Mouse (Mus musculus) stomach, embryonic 15.5 days (tissue): ENCODE results near the gene Il34. TPM values are rescaled to one million over a fixed set of nuclear protein-coding genes. Genes with fewer than 3 reads are reported as not detected.

Source experiments
- ATAC-seq: fragments of 200-750 bp; cut with Nextera tagmentation; 2 replicates; pipeline ENCODE4 v1.8.0; 2017; ENCODE audit warnings: low read depth, moderate number of reproducible peaks, moderate TSS enrichment; ENCODE audit not compliant: insufficient read depth, low FRiP score
- H3K27ac ChIP-seq: fragments of 300-500 bp; sonication (generic); 2 replicates; pipeline ENCODE4 v1.5.1; 2015; ENCODE audit warnings: mild to moderate bottlenecking, inconsistent platforms
- H3K27me3 ChIP-seq: fragments of 300-500 bp; sonication (generic); replicated peaks from 2 replicates; pipeline ENCODE4 v1.6.1; 2015; ENCODE audit warnings: inconsistent platforms
- H3K36me3 ChIP-seq: fragments of 300-500 bp; sonication (generic); 2 replicates; pipeline ENCODE4 v1.6.1; 2015; ENCODE audit warnings: inconsistent platforms
- H3K4me1 ChIP-seq: fragments of 300-500 bp; sonication (generic); 2 replicates; pipeline ENCODE4 v1.6.1; 2015; ENCODE audit warnings: inconsistent platforms
- H3K4me2 ChIP-seq: fragments of 300-500 bp; sonication (generic); 2 replicates; pipeline ENCODE4 v1.6.1; 2015; ENCODE audit warnings: mild to moderate bottlenecking, inconsistent platforms
- H3K4me3 ChIP-seq: fragments of 300-500 bp; sonication (generic); replicated peaks from 2 replicates; pipeline ENCODE4 v1.5.1; 2015; ENCODE audit warnings: inconsistent platforms
- H3K9ac ChIP-seq: fragments of 300-500 bp; sonication (generic); 2 replicates; pipeline ENCODE4 v1.6.1; 2015; ENCODE audit warnings: inconsistent platforms
- H3K9me3 ChIP-seq: fragments of 300-500 bp; sonication (generic); 2 replicates; pipeline ENCODE4 v1.6.1; 2016; ENCODE audit warnings: inconsistent platforms
- WGBS: fragments of 180-500 bp; shearing (Covaris S2); methylation state at CpG from one replicate; pipeline ENCODE4 v1.1.7; 2015; 5-methylcytosine and 5-hydroxymethylcytosine counted together
- polyA plus RNA-seq: library from polyadenylated mRNA; unstranded; fragments of >200 nt; fragmentation: Nextera tagmentation; extraction: Ambion mirVana; gene quantifications from 2 replicates; pipeline ENCODE4 v1.2.1, GENCODE M21; 2015

Il34 gene
- polyA plus RNA-seq, 1 experiment from 2014 or later, result 3.2 TPM

- Histone ChIP-seq H3K4me2 (no peak overlapping the region), H3K36me3 (peaks cover 39% of the 10 kb centered on the region), H3K9me3 (no peaks in the 10 kb centered on the region), H3K27me3 (no peaks in the 10 kb centered on the region), H3K4me1 (peaks cover 10% of the 10 kb centered on the region), H3K9ac (no peak overlapping the region), H3K4me3 (no peak overlapping the region), H3K27ac (peak overlapping the region; percentile 67)
- 35% methylated on average over 13 of the region's 13 CpGs for WGBS
- ATAC-seq, result no peak; the same call in 1 of the 2 replicates
Measured at GRCm38 (mm10) chr8:110808495-110809472, 3.1 kb upstream of the Il34 start.

DNA sequence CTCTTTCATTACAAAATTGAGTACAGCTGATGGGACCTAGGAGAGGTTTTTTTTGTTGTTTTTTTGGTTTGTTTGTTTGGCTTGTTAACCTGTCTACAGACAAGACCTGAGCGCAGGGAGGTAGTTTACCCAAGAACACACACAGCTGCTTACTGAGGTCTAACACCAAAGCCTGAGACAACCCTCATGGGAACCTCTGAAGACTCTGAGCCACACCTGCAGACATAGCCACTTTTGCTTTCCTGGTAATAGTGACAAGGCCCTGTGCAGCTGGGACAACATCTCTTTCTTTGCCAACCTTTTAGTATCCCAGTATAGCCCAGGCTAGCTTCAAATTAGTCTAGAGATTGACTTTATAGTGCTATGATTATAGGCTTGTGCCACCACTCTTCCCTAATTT, 422 bp upstream of the Il34 start:
- no peaks in the 10 kb centered on the region for H3K9me3 ChIP-seq
- H3K27ac ChIP-seq, result no peak overlapping the region
- peaks cover 10% of the 10 kb centered on the region for H3K4me1 ChIP-seq
- H3K27me3 ChIP-seq, result no peaks in the 10 kb centered on the region
- H3K4me3 ChIP-seq, result no peak overlapping the region
- H3K36me3 ChIP-seq, result peaks cover 13% of the 10 kb centered on the region; the same call in 1 of the 2 replicates
- peak overlapping the region; percentile 23; the same call in 1 of the 2 replicates for H3K4me2 ChIP-seq
- no peak for ATAC-seq
- H3K9ac ChIP-seq, result no peak overlapping the region
- 74% methylated on average over 1 of the region's 1 CpGs for WGBS

DNA sequence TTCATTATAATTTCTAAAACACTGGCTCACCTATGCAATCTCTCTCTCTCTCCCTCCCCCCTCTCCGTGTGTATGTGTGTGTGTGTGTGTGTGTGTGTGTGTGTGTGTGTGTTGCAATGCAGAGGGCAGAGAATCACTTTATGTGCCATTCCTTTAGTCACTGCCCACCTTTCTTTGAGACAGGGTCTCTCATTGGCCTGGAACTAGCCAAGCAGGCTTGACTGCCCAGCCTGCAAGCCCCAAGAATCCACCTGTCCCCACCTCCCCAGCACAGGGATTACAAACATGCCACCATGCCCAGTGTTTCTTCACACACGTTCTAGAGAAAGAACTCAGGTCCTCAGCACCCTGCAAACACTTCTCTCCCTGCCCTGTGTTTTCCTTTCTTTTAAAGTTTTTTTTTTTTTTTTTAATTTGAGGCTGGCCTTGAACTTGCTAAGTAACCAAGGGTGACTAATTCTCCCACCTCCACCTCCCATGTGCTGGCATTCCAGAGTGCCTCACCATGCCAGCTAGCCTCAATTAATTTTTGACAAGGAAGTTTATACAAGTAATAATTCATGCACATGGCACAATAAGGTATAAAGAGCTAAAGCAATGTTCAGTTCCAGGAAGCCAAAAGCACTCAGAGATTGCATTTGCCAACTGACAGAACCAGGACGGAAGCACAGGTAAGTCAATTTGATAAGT, 754 bp downstream of the Il34 start:
- H3K4me2 ChIP-seq, result peak overlapping the region; percentile 23; the same call in 1 of the 2 replicates
- ATAC-seq, result no peak
- peaks cover 6% of the 10 kb centered on the region; the same call in 1 of the 2 replicates for H3K36me3 ChIP-seq
- H3K9ac ChIP-seq, result no peak overlapping the region
- no peak overlapping the region for H3K4me3 ChIP-seq
- peak overlapping the region; percentile 17; the same call in 1 of the 2 replicates for H3K27ac ChIP-seq
- WGBS, result 39% methylated on average over 2 of the region's 3 CpGs
- H3K4me1 ChIP-seq, result peaks cover 10% of the 10 kb centered on the region
- H3K9me3 ChIP-seq, result no peaks in the 10 kb centered on the region
- H3K27me3 ChIP-seq, result no peaks in the 10 kb centered on the region

- 0 out of 2 replicates have a peak, but pooled peaks have one; percentile 19 for ATAC-seq
- no peaks in the 10 kb centered on the region for H3K27me3 ChIP-seq
- H3K4me1 ChIP-seq, result peaks cover 6% of the 10 kb centered on the region
- H3K9ac ChIP-seq, result no peak overlapping the region
- no peaks in the 10 kb centered on the region for H3K36me3 ChIP-seq
- 73% methylated on average over 9 of the region's 9 CpGs for WGBS
- H3K9me3 ChIP-seq, result no peaks in the 10 kb centered on the region
- no peak overlapping the region for H3K27ac ChIP-seq
- no peak overlapping the region for H3K4me3 ChIP-seq
- H3K4me2 ChIP-seq, result no peak overlapping the region
Measured at GRCm38 (mm10) chr8:110803856-110804255, 1.9 kb downstream of the Il34 start.

DNA sequence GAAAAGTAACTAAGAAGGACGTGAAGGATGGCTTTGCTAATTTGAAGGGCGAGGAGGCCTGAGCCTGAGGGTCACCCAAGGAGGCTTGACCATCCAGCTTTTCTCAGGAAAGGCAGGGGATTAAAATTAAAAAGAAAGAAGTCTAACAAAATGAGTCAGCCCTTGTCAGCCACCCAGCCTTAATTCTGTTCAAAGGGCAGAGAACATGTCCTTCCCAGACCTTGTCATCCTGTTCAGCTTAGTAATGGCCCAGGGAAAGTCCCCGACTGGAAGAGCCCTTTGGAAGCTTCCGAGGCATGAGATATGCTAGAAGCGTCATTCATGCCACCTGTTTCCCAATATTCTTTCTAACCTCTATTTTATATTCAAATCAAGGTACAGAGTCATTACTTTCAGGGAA, 2.7 kb downstream of the Il34 start:
- no peak overlapping the region for H3K9ac ChIP-seq
- H3K4me1 ChIP-seq, result peaks cover 6% of the 10 kb centered on the region; the same call in 1 of the 2 replicates
- WGBS, result 85% methylated on average over 5 of the region's 5 CpGs
- no peak overlapping the region for H3K27ac ChIP-seq
- H3K27me3 ChIP-seq, result no peaks in the 10 kb centered on the region
- H3K4me3 ChIP-seq, result no peak overlapping the region
- H3K4me2 ChIP-seq, result no peak overlapping the region
- H3K36me3 ChIP-seq, result no peaks in the 10 kb centered on the region
- no peaks in the 10 kb centered on the region for H3K9me3 ChIP-seq
- no peak for ATAC-seq

- Histone ChIP-seq H3K9ac (no peak overlapping the region), H3K4me2 (no peak overlapping the region), H3K27ac (no peak overlapping the region), H3K9me3 (no peaks in the 10 kb centered on the region), H3K4me3 (no peak overlapping the region), H3K36me3 (no peaks in the 10 kb centered on the region), H3K27me3 (no peaks in the 10 kb centered on the region), H3K4me1 (peaks cover 8% of the 10 kb centered on the region)
- WGBS, result 92% methylated on average over 8 of the region's 8 CpGs
- no peak for ATAC-seq
Measured at GRCm38 (mm10) chr8:110797086-110797485, 8.6 kb downstream of the Il34 start.

DNA sequence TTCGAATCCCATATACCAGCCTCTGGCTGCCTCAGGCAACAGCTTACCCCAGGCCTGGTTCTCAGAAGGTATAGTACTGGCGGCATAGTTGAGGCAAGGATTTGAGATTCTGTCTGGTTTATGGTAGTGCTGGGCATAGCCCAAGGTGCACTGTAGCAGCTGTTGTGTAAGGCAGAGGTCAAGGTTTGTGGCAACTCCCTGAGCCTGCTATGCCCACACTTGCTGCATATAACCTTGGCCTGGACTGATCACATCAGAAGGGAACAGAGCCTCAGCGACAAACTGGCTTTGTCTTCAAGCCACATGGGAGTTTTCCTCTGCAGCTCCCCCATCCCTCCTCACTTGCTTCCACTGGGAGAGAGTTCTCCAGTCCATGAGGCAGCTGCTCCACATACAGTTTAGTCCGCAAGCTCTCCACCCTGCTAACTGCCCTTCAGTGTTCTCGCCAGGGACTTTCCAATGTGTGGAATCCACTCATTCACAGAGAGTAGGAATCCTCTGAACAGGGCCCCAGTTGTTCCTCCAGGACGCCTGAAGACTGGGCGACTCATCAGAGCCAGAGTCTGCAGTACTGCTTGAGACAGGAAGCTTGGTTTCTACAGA, 11.3 kb downstream of the Il34 start:
- Histone ChIP-seq H3K9me3 (no peaks in the 10 kb centered on the region), H3K9ac (no peak overlapping the region), H3K36me3 (no peaks in the 10 kb centered on the region), H3K27me3 (no peaks in the 10 kb centered on the region), H3K4me2 (no peak overlapping the region), H3K27ac (no peak overlapping the region), H3K4me3 (no peak overlapping the region), H3K4me1 (peaks cover 15% of the 10 kb centered on the region)
- ATAC-seq, result no peak
- WGBS, result 87% methylated on average over 7 of the region's 7 CpGs

DNA sequence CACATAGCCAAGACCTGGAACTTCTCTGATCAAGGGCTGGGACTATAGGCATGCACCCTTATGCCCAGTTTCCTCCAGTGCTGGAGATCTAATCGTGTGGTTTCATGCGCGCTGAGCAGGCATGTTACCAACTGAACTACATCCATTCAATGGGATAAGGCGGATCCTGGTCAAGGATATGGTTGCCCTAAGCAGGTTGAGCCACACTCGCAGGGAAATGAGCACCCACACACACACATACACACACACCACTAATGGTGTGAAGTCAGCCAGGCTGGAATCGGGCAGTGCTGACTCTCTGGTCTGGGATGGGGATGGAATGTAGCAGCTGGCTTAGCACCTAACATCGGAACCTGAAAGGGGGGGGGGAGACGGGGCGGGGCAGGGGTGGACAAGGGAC, 11.8 kb downstream of the Il34 start:
- H3K36me3 ChIP-seq, result no peaks in the 10 kb centered on the region
- no peak overlapping the region for H3K9ac ChIP-seq
- H3K4me2 ChIP-seq, result no peak overlapping the region
- no peaks in the 10 kb centered on the region for H3K9me3 ChIP-seq
- H3K4me1 ChIP-seq, result peaks cover 15% of the 10 kb centered on the region
- no peak overlapping the region for H3K27ac ChIP-seq
- H3K27me3 ChIP-seq, result no peaks in the 10 kb centered on the region
- WGBS, result 89% methylated on average over 9 of the region's 9 CpGs
- ATAC-seq, result no peak
- no peak overlapping the region for H3K4me3 ChIP-seq

DNA sequence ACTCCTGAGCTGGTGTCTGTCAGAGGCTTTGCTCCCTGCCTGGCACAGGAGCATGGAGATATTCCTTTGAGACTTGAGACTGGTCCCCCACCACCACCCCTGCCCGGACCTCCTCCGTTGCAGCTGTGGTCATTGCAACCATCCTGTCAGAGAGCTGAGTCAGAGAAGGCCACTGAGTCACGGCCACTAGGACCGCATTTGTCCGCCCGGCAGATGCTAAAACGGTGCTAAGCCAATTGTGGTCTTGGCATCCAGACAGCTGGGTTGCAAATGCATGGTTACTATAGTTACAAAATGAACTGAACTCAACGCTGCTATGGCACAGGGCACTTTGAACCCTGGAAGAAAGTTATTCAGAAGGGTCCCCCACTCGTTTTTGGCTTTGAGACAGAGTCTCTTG, 12.2 kb downstream of the Il34 start:
- Histone ChIP-seq H3K9ac (no peak overlapping the region), H3K27me3 (no peaks in the 10 kb centered on the region), H3K4me2 (peak overlapping the region; percentile 33; the same call in 1 of the 2 replicates), H3K4me1 (peaks cover 15% of the 10 kb centered on the region), H3K27ac (peak overlapping the region; percentile 71; the same call in 1 of the 2 replicates), H3K9me3 (no peaks in the 10 kb centered on the region), H3K36me3 (no peaks in the 10 kb centered on the region), H3K4me3 (no peak overlapping the region)
- ATAC-seq, result no peak
- 78% methylated on average over 9 of the region's 9 CpGs for WGBS

- WGBS, result 30% methylated on average over 11 of the region's 11 CpGs
- no peaks in the 10 kb centered on the region for H3K27me3 ChIP-seq
Measured at GRCm38 (mm10) chr8:110792574-110793200, 13.0 kb downstream of the Il34 start.

DNA sequence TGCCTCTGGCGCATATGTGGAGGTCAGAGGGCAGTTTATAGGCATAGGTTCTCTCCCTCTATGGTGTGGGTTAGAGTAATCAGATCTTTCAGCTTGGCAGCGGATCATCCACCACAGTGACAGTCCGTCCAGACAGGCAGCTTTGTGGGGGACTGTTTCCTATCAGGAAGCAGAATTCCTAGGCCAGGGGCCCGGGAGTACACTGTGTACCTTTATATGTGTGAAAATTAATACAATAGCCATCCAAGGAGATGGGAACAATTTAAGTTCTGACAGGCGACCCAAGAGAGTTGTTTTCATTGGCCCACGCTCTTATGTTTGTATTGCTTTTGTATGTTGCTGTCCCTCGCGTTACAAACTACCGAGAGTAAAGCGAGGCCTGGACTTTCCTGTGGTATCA, 14.6 kb downstream of the Il34 start:
- Histone ChIP-seq H3K4me1 (peaks cover 15% of the 10 kb centered on the region), H3K27me3 (no peaks in the 10 kb centered on the region), H3K27ac (no peak overlapping the region), H3K36me3 (no peaks in the 10 kb centered on the region), H3K9me3 (no peaks in the 10 kb centered on the region), H3K4me2 (no peak overlapping the region), H3K9ac (no peak overlapping the region), H3K4me3 (no peak overlapping the region)
- 70% methylated on average over 10 of the region's 10 CpGs for WGBS
- no peak for ATAC-seq

More at GRCm38 (mm10) chr8:110792574-110793200, 13.0 kb downstream of the Il34 start:
- H3K4me2 ChIP-seq, result peak overlapping the region; percentile 33
- peak; percentile 73 for ATAC-seq
- no peak overlapping the region for H3K9ac ChIP-seq
- H3K36me3 ChIP-seq, result no peaks in the 10 kb centered on the region
- H3K27ac ChIP-seq, result peak overlapping the region; percentile 71
- peaks cover 15% of the 10 kb centered on the region for H3K4me1 ChIP-seq
- H3K9me3 ChIP-seq, result no peaks in the 10 kb centered on the region
- no peak overlapping the region for H3K4me3 ChIP-seq
